Mouse (Mus musculus) large intestine, adult 2 months (tissue): ENCODE data around the gene Map7. TPM values are rescaled to one million over a fixed set of nuclear protein-coding genes. Genes with fewer than 3 reads are reported as not detected.

ENCODE experiments used
- DNase-seq: peaks from one replicate; pipeline ENCODE4 v3.0.0-alpha.2; 2012; ENCODE audit warnings: low read depth, low spot score
- WGBS: fragments of 180-500 bp; shearing (Covaris S2); methylation state at CpG from one replicate; pipeline ENCODE4 v1.1.7; 2018; 5-methylcytosine and 5-hydroxymethylcytosine counted together
- polyA plus RNA-seq: library from polyadenylated mRNA; depleted of rRNA; stranded (reverse); fragments of >200 nt; gene quantifications from 2 replicates; pipeline ENCODE4 v1.2.3, GENCODE M21; 2012

Map7 gene
- polyA plus RNA-seq, 1 experiment: 21.6 TPM

- DNase-seq: no peak
Measured at GRCm38 (mm10) chr10:20218866-20219265, 70.6 kb downstream of the Map7 start.

GRCm38 (mm10) chr10:20219538-20219937 lies 71.3 kb downstream of the Map7 start:
- no peak for DNase-seq
- 55% methylated on average over 8 of the region's 8 CpGs for whole genome bisulfite sequencing

More at GRCm38 (mm10) chr10:20218866-20219265, 70.6 kb downstream of the Map7 start:
- 76% methylated on average over 4 of the region's 4 CpGs for WGBS

- no peak for DNase-seq
- WGBS: 27% methylated on average over 10 of the region's 10 CpGs
Measured at GRCm38 (mm10) chr10:20220443-20221071, 72.3 kb downstream of the Map7 start.

GRCm38 (mm10) chr10:20222011-20222410 lies 73.7 kb downstream of the Map7 start:
- no peak for DNase-seq
- WGBS: 94% methylated on average over 4 of the region's 4 CpGs

GRCm38 (mm10) chr10:20226728-20227127 lies 78.5 kb downstream of the Map7 start:
- 27% methylated on average over 4 of the region's 4 CpGs for WGBS
- DNase-seq: no peak

- no peak for DNase-seq
- 35% methylated on average over 5 of the region's 5 CpGs for WGBS
Measured at GRCm38 (mm10) chr10:20230026-20230425, 81.8 kb downstream of the Map7 start.

GRCm38 (mm10) chr10:20233451-20233850 lies 85.2 kb downstream of the Map7 start:
- 45% methylated on average over 10 of the region's 10 CpGs for WGBS
- DNase-seq: no peak

- WGBS: 49% methylated on average over 4 of the region's 4 CpGs
Measured at GRCm38 (mm10) chr10:20234466-20234865, 86.2 kb downstream of the Map7 start.

GRCm38 (mm10) chr10:20235656-20236055 lies 87.4 kb downstream of the Map7 start:
- 88% methylated on average over 3 of the region's 3 CpGs for WGBS
- DNase-seq: no peak

More at GRCm38 (mm10) chr10:20234466-20234865, 86.2 kb downstream of the Map7 start:
- no peak for DNase-seq

- WGBS: 89% methylated on average over 6 of the region's 6 CpGs
Measured at GRCm38 (mm10) chr10:20236241-20236640, 88.0 kb downstream of the Map7 start.

GRCm38 (mm10) chr10:20238281-20238680 lies 90.0 kb downstream of the Map7 start:
- no peak for DNase-seq
- 71% methylated on average over 5 of the region's 5 CpGs for WGBS

More at GRCm38 (mm10) chr10:20236241-20236640, 88.0 kb downstream of the Map7 start:
- DNase-seq: no peak

- no peak for DNase-seq
- WGBS: 24% methylated on average over 6 of the region's 6 CpGs
Measured at GRCm38 (mm10) chr10:20240858-20241257, 92.6 kb downstream of the Map7 start.

GRCm38 (mm10) chr10:20243321-20243720 lies 95.0 kb downstream of the Map7 start:
- 69% methylated on average over 7 of the region's 7 CpGs for WGBS
- no peak for DNase-seq

- WGBS: 90% methylated on average over 11 of the region's 11 CpGs
- no peak for DNase-seq
Measured at GRCm38 (mm10) chr10:20245082-20245481, 96.8 kb downstream of the Map7 start.

GRCm38 (mm10) chr10:20249091-20249490 lies 100.8 kb downstream of the Map7 start:
- no peak for DNase-seq
- WGBS: 93% methylated on average over 10 of the region's 10 CpGs

GRCm38 (mm10) chr10:20255579-20255978 lies 107.3 kb downstream of the Map7 start:
- WGBS: 87% methylated on average over 8 of the region's 8 CpGs
- no peak for DNase-seq

GRCm38 (mm10) chr10:20257054-20257643 lies 108.9 kb downstream of the Map7 start:
- no peak for DNase-seq
- WGBS: 86% methylated on average over 14 of the region's 14 CpGs

- no peak for DNase-seq
- 87% methylated on average over 15 of the region's 15 CpGs for WGBS
Measured at GRCm38 (mm10) chr10:20257721-20258720, 109.8 kb downstream of the Map7 start.

- WGBS: 88% methylated on average over 2 of the region's 2 CpGs
- no peak for DNase-seq
Measured at GRCm38 (mm10) chr10:20259476-20259875, 111.2 kb downstream of the Map7 start.

GRCm38 (mm10) chr10:20262896-20263295 lies 114.6 kb downstream of the Map7 start:
- WGBS: 87% methylated on average over 6 of the region's 6 CpGs
- DNase-seq: no peak
